Mouse (Mus musculus) ES-E14 (cell line): ENCODE measurements around the gene Ptdss2. TPM values are rescaled to one million over a fixed set of nuclear protein-coding genes. Genes with fewer than 3 reads are reported as not detected.

ENCODE experiments used
- DNase-seq: peaks from one replicate; pipeline ENCODE4 v3.0.0-alpha.2; 2013; ENCODE audit warnings: low read depth, low spot score
- H3K27ac ChIP-seq: 2 replicates; pipeline ENCODE4 v1.5.1; 2012; ENCODE audit warnings: low read depth, mild to moderate bottlenecking, low read length, moderate library complexity, mixed read lengths; ENCODE audit not compliant: poor library complexity, insufficient read depth, severe bottlenecking
- H3K36me3 ChIP-seq: 2 replicates; pipeline ENCODE4 v1.6.1; 2012; ENCODE audit warnings: mild to moderate bottlenecking, low read length, moderate library complexity, mixed read lengths; ENCODE audit not compliant: control insufficient read depth, poor library complexity, insufficient read depth, severe bottlenecking
- H3K4me1 ChIP-seq, 2 experiments: fragments of 150-350 bp in 1 of 2; sonication (generic) in 1 of 2; 2 replicates each; pipeline ENCODE4 v1.6.1; 2012; ENCODE audit warnings: low read length in 2 of 2, mild to moderate bottlenecking in 1 of 2, mixed read lengths in 1 of 2; ENCODE audit not compliant: control insufficient read depth in 2 of 2, insufficient read depth in 2 of 2, poor library complexity in 1 of 2
- H3K4me3 ChIP-seq, 2 experiments: fragments of 150-350 bp in 1 of 2; sonication (generic) in 1 of 2; 2 replicates each; pipeline ENCODE4 v1.5.1; 2012; ENCODE audit warnings: low read length in 2 of 2, low read depth in 1 of 2, mild to moderate bottlenecking in 1 of 2, mixed read lengths in 1 of 2; ENCODE audit not compliant: insufficient read depth in 1 of 2, poor library complexity in 1 of 2, severe bottlenecking in 1 of 2
- H3K9ac ChIP-seq: 2 replicates; pipeline ENCODE4 v1.6.1; 2012; ENCODE audit warnings: low read depth, mild to moderate bottlenecking, low read length, mixed read lengths; ENCODE audit not compliant: poor library complexity, insufficient read depth, severe bottlenecking
- H3K9me3 ChIP-seq: fragments of 150-350 bp; sonication (generic); 2 replicates; pipeline ENCODE4 v1.6.1; 2012; ENCODE audit warnings: low read depth, mild to moderate bottlenecking, low read length; ENCODE audit not compliant: control insufficient read depth, insufficient read depth
- CHD2 ChIP-seq: IDR thresholded peaks from 2 replicates; pipeline ENCODE4 v1.6.1; 2014; ENCODE audit warnings: mild to moderate bottlenecking, low read depth, low read length, inconsistent platforms
- HCFC1 ChIP-seq: IDR thresholded peaks from 2 replicates; pipeline ENCODE4 v1.6.1; 2012; ENCODE audit warnings: low read length, inconsistent platforms, borderline replicate concordance; ENCODE audit not compliant: insufficient read depth
- MAFK ChIP-seq: IDR thresholded peaks from 2 replicates; pipeline ENCODE4 v1.6.1; 2014; ENCODE audit warnings: mild to moderate bottlenecking, low read depth, low read length, inconsistent platforms; ENCODE audit not compliant: insufficient read depth
- ZC3H11A ChIP-seq: IDR thresholded peaks from 2 replicates; pipeline ENCODE4 v1.6.1; 2012; ENCODE audit warnings: low read depth, mild to moderate bottlenecking, inconsistent platforms, low read length, borderline replicate concordance
- ZNF384 ChIP-seq: IDR thresholded peaks from 2 replicates; pipeline ENCODE4 v1.6.1; 2012; ENCODE audit warnings: low read depth, low read length, inconsistent platforms
- in situ Hi-C, 2 experiments: fragments of 600-800 bp; cut with MboI; formaldehyde crosslinking; loops; one replicate each; pipeline ENCODE4 v1.15.1; 2025; ENCODE audit warnings: low sequenced_read_pairs in 2 of 2, inconsistent platforms in 1 of 2; ENCODE audit not compliant: unreplicated experiment in 2 of 2
- total RNA-seq: library from RNA; depleted of rRNA; stranded (reverse); fragments of 300-350 nt; gene quantifications from 2 replicates; pipeline ENCODE4 v1.2.3, GENCODE M21; 2012; rRNA removed

Ptdss2 gene
- total RNA-seq, result 65.1 and 82.8 TPM in 2 replicates

DNA sequence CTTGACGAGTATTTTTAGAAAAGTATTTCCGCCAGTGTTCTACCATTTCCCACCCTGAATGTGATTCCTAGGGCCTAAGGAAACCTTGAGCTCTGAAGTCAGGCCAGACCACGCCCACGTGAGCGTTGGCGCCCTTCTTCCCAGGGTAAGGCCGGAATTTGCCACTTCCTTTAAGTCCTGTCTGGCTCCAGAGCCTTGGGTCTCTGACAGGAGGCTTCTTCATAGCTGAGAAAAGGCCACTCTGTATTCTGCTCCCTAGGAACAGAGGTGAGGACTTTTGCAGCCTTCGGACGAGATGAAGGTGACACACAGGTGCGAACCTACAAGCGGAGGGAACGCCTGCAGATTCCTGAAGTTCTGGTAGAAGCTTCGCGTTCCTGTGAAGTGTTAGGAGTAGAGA, at the start of gene Ptdss2:
TSS of gene Ptdss2 (plus strand) at position 138 of the 400 bp plus-strand sequence.
- H3K9me3 ChIP-seq, result no peaks in the 10 kb centered on the region
- in situ Hi-C loops, result no loop called here
- peak within 1 kb of the TSS; percentile 70; the same call in 1 of the 2 replicates for H3K27ac ChIP-seq
- TF ChIP-seq HCFC1, result peak; percentile 65; the same call in 1 of the 2 replicates
- TF ChIP-seq ZC3H11A, result no peak
- peak; percentile 66 for DNase-seq
- no peaks in the 10 kb centered on the region for H3K36me3 ChIP-seq
- peak within 1 kb of the TSS; percentile 79 for H3K9ac ChIP-seq
- H3K4me1 ChIP-seq, result peaks cover 2 to 13% of the 10 kb centered on the region in 2 experiments; a peak in 3 of 4 replicates
- peak within 1 kb of the TSS; percentile 69 to 78 for H3K4me3 ChIP-seq

GRCm38 (mm10) chr7:141073782-141074181, 48.4 kb upstream of the Ptdss2 start:
- TF ChIP-seq ZC3H11A, result no peak
- no peak for TF ChIP-seq ZNF384
- no peak for TF ChIP-seq CHD2
- TF ChIP-seq MAFK, result no peak
- no peak for TF ChIP-seq HCFC1
- no peaks in the 10 kb centered on the region for H3K36me3 ChIP-seq
- no peaks in the 10 kb centered on the region for H3K9me3 ChIP-seq
- H3K9ac ChIP-seq, result no peak overlapping the region
- no peak for DNase-seq
- in situ Hi-C loops, result loop anchor here in 1 of 2 experiments (25.0 kb wide), 1 partner anchor 236 kb away; the partner anchor contains the start of genes Odf3, Scgb1c1 and Urah
- no peak overlapping the region for H3K27ac ChIP-seq
- no peak overlapping the region for H3K4me3 ChIP-seq
- peaks cover 0 to 21% of the 10 kb centered on the region in 2 experiments; a peak in 3 of 4 replicates for H3K4me1 ChIP-seq

- Histone ChIP-seq H3K9ac (no peak within 1 kb of the TSS), H3K36me3 (no peaks in the 10 kb centered on the region), H3K27ac (no peak within 1 kb of the TSS), H3K4me1 (peaks cover 0 to 27% of the 10 kb centered on the region in 2 experiments; a peak in 1 of 4 replicates), H3K4me3 (peak within 1 kb of the TSS; percentile 19 to 23; a peak in 3 of 4 replicates), H3K9me3 (no peaks in the 10 kb centered on the region)
- DNase-seq, result no peak
- TF ChIP-seq ZNF384, result no peak
- TF ChIP-seq HCFC1, result no peak
- TF ChIP-seq ZC3H11A, result no peak
- no peak for TF ChIP-seq CHD2
- no peak for TF ChIP-seq MAFK
- in situ Hi-C loops, result no loop called here
Observed at GRCm38 (mm10) chr7:141077841-141078240, 44.3 kb upstream of the Ptdss2 start, which contains the start of gene Pkp3. Gene Pkp3, plus strand, starts transcription at chr7:141078218.

GRCm38 (mm10) chr7:141078876-141079275, 43.3 kb upstream of the Ptdss2 start:
- TF ChIP-seq HCFC1 (no peak), ZNF384 (no peak), ZC3H11A (no peak), CHD2 (no peak), MAFK (no peak)
- no peak for DNase-seq
- in situ Hi-C loops, result no loop called here
- H3K4me1 ChIP-seq, result peaks cover 0 to 27% of the 10 kb centered on the region in 2 experiments; a peak in 1 of 4 replicates
- H3K4me3 ChIP-seq, result no peak overlapping the region
- no peak overlapping the region for H3K9ac ChIP-seq
- H3K9me3 ChIP-seq, result no peaks in the 10 kb centered on the region
- H3K27ac ChIP-seq, result no peak overlapping the region
- H3K36me3 ChIP-seq, result no peaks in the 10 kb centered on the region
